Mouse (Mus musculus): Measurements from ENCODE around the gene Mepe.

The Mepe gene

GRCm38 (mm10) chr5:104325029-104325428 lies at the start of gene Mepe:
Gene Mepe (plus strand): TSS chr5:104325329.
- ChIA-PET CTCF (no interaction called here), POLR2A (no interaction called here)

- POLR2A ChIA-PET = no interaction called here
Observed at GRCm38 (mm10) chr5:104294201-104294600, 30.9 kb upstream of the Mepe start.

GRCm38 (mm10) chr5:104298994-104299393 lies 26.1 kb upstream of the Mepe start, which contains the start of gene Ibsp:
Gene Ibsp (plus strand): TSS chr5:104299171.
- CTCF ChIA-PET = no interaction called here
- POLR2A ChIA-PET = no interaction called here

More at GRCm38 (mm10) chr5:104294201-104294600, 30.9 kb upstream of the Mepe start:
- CTCF ChIA-PET = no interaction called here

GRCm38 (mm10) chr5:104314073-104314472 lies 11.1 kb upstream of the Mepe start:
- ChIA-PET POLR2A (no interaction called here), CTCF (no interaction called here)

- POLR2A ChIA-PET = no interaction called here
Observed at GRCm38 (mm10) chr5:104326884-104327283, 1.8 kb downstream of the Mepe start.

GRCm38 (mm10) chr5:104327389-104327788 lies 2.3 kb downstream of the Mepe start:
- CTCF ChIA-PET = no interaction called here
- POLR2A ChIA-PET = no interaction called here

More at GRCm38 (mm10) chr5:104326884-104327283, 1.8 kb downstream of the Mepe start:
- CTCF ChIA-PET = no interaction called here

- ChIA-PET CTCF (no interaction called here), POLR2A (no interaction called here)
Observed at GRCm38 (mm10) chr5:104327876-104328275, 2.7 kb downstream of the Mepe start.

- ChIA-PET POLR2A (no interaction called here), CTCF (no interaction called here)
Observed at GRCm38 (mm10) chr5:104328317-104328850, 3.3 kb downstream of the Mepe start.

- CTCF ChIA-PET = interaction anchor here in 1 of 4 experiments (0.6 kb wide), 1 partner anchor 402 kb away, joined by 3 read pairs; no protein-coding TSS in a partner anchor
- POLR2A ChIA-PET = no interaction called here
Observed at GRCm38 (mm10) chr5:104329381-104329780, 4.3 kb downstream of the Mepe start.

GRCm38 (mm10) chr5:104330088-104330487 lies 5.0 kb downstream of the Mepe start:
- POLR2A ChIA-PET = no interaction called here
- CTCF ChIA-PET = no interaction called here

GRCm38 (mm10) chr5:104332296-104332695 lies 7.2 kb downstream of the Mepe start:
- ChIA-PET CTCF (interaction anchor here in 1 of 4 experiments (0.7 to 2.8 kb wide), 2 partner anchors 13 to 258 kb away, joined by 3 to 9 read pairs; no protein-coding TSS in a partner anchor), POLR2A (no interaction called here)

- ChIA-PET POLR2A (interaction anchor here in 2 of 4 experiments (0.8 to 2.1 kb wide), 4 partner anchors 111 to 131 kb away, joined by 3 to 4 read pairs (median 3); no protein-coding TSS in a partner anchor), CTCF (interaction anchor here in 3 of 4 experiments (0.7 to 3.6 kb wide), 12 partner anchors 12 to 406 kb away, joined by 3 to 14 read pairs (median 5); no protein-coding TSS in a partner anchor)
Observed at GRCm38 (mm10) chr5:104333231-104333640, 8.1 kb downstream of the Mepe start.

GRCm38 (mm10) chr5:104333643-104334042 lies 8.5 kb downstream of the Mepe start:
- POLR2A ChIA-PET = interaction anchor here in 2 of 4 experiments (0.7 to 2.1 kb wide), 6 partner anchors 109 to 328 kb away, joined by 3 to 4 read pairs (median 3); no protein-coding TSS in a partner anchor
- CTCF ChIA-PET = interaction anchor here in 3 of 4 experiments (0.8 to 3.6 kb wide), 15 partner anchors 11 to 406 kb away, joined by 3 to 14 read pairs (median 5); no protein-coding TSS in a partner anchor

- ChIA-PET CTCF (interaction anchor here (0.6 to 3.6 kb wide), 20 partner anchors 11 to 479 kb away, joined by 3 to 14 read pairs (median 4); no protein-coding TSS in a partner anchor), POLR2A (interaction anchor here in 1 of 4 experiments (0.6 to 2.1 kb wide), 9 partner anchors 105 to 640 kb away, joined by 3 to 4 read pairs (median 3); no protein-coding TSS in a partner anchor)
Observed at GRCm38 (mm10) chr5:104334516-104334915, 9.4 kb downstream of the Mepe start.

GRCm38 (mm10) chr5:104335962-104336361 lies 10.8 kb downstream of the Mepe start:
- POLR2A ChIA-PET = no interaction called here
- CTCF ChIA-PET = interaction anchor here in 2 of 4 experiments (0.6 to 3.6 kb wide), 5 partner anchors 112 to 408 kb away, joined by 3 to 14 read pairs (median 4); no protein-coding TSS in a partner anchor

- POLR2A ChIA-PET = no interaction called here
- CTCF ChIA-PET = no interaction called here
Observed at GRCm38 (mm10) chr5:104337491-104337890, 12.4 kb downstream of the Mepe start.

- ChIA-PET POLR2A (no interaction called here), CTCF (interaction anchor here in 3 of 4 experiments (0.7 to 1.6 kb wide), 5 partner anchors 120 to 411 kb away, joined by 3 to 6 read pairs (median 4); no protein-coding TSS in a partner anchor)
Observed at GRCm38 (mm10) chr5:104339009-104339408, 13.9 kb downstream of the Mepe start.

GRCm38 (mm10) chr5:104339706-104340512 lies 14.8 kb downstream of the Mepe start:
- ChIA-PET POLR2A (interaction anchor here in 1 of 4 experiments (1.1 to 1.2 kb wide), 3 partner anchors 101 to 124 kb away, joined by 3 to 5 read pairs (median 3); no protein-coding TSS in a partner anchor), CTCF (interaction anchor here (0.7 to 1.7 kb wide), 23 partner anchors 94 to 800 kb away, joined by 3 to 11 read pairs (median 4); partner anchors contain the start of genes Gbp4 (in 1 of the 4), Gbp8 (in 1 of the 4) and Gbp9 (in 1 of the 4))

- ChIA-PET POLR2A (interaction anchor here in 1 of 4 experiments (1.1 to 1.2 kb wide), 3 partner anchors 100 to 123 kb away, joined by 3 to 5 read pairs (median 3); no protein-coding TSS in a partner anchor), CTCF (interaction anchor here (0.7 to 1.7 kb wide), 19 partner anchors 93 to 799 kb away, joined by 3 to 11 read pairs (median 4); partner anchors contain the start of genes Gbp4 (in 1 of the 4), Gbp8 (in 1 of the 4) and Gbp9 (in 1 of the 4))
Observed at GRCm38 (mm10) chr5:104340513-104340829, 15.3 kb downstream of the Mepe start.

All from embryonic stem cell, embryonic (primary cell).